Mouse (Mus musculus): ENCODE measurements at regions not wholly inside any gene's neighbourhood (a gene's known extent, or its start where the extent isn't known, plus 50 kb on each side); places are given as distances from the start of the nearest gene placed in this dataset.

- TF ChIP-seq CTCF (IDR thresholded peaks at IDR 0.05; ENCODE audit: borderline replicate concordance, extremely low read depth, insufficient read depth, insufficient read length) (no peak), POLR2A (IDR thresholded peaks at IDR 0.05; ENCODE audit: borderline replicate concordance, extremely low read depth, insufficient read depth, insufficient read length, poor library complexity, severe bottlenecking) (no peak)
These were observed 161.9 kb upstream of the Hs3st3a1 start for GRCm38 (mm10) chr11:64273214-64273613.

Measured in brain, embryonic 14.5 days (tissue).